Mouse (Mus musculus) liver, adult 2 months (tissue): ENCODE measurements at regions not wholly inside any gene's neighbourhood (a gene's known extent, or its start where the extent isn't known, plus 50 kb on each side); places are given as distances from the start of the nearest gene placed in this dataset.

Experiments
- CTCF ChIP-seq: fragments of 200-500 bp; IDR thresholded peaks from 2 replicates; pipeline ENCODE4 v1.5.1; 2011; ENCODE audit warnings: low read depth, low read length, control low read depth
- POLR2A ChIP-seq: fragments of 200-500 bp; IDR thresholded peaks from 2 replicates; pipeline ENCODE4 v1.6.1; 2011; ENCODE audit warnings: low read length, control low read depth; ENCODE audit not compliant: insufficient read depth; ENCODE audit errors: extremely low read depth

DNA sequence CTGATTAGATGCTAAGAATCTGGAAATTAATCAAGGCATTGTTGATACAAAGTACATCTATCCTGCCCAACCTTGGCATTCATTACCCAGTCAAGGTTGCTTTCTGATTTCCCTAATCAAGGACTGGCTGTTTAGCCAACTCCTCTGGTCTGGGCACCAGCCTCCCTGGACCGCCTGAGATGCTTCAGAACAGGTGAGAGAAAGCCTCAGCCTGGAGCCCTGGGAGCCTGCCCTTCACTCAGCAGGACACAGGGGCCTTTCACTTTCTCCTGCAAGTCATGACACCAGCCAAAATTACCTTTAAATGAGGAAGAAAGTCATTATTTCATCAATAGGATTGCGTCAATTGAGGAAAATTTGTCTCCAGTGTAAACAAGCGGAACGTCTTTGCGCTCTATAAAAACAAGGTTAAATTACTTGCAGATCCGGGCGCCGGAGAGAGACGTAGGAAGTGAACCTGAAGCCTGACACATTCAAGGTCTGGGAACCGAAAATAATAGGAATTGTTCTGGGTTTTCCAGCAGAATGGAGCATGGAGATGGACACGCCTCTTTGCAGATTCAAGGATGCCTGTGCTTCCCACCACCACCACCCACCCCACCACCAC is 164.4 kb upstream of the Pkdcc start:
- TF ChIP-seq CTCF: no peak
- TF ChIP-seq POLR2A: no peak
